Mouse (Mus musculus) embryonic fibroblast, embryonic 13.5 days (primary cell): ENCODE data around the gene Cep19.

Source experiments
- CTCF ChIP-seq: IDR thresholded peaks from 2 replicates; pipeline ENCODE4 v1.5.1; 2011; ENCODE audit warnings: mild to moderate bottlenecking, control low read depth, low read length, moderate library complexity, borderline replicate concordance; ENCODE audit not compliant: insufficient read depth
- POLR2A ChIP-seq: IDR thresholded peaks from 2 replicates; pipeline ENCODE4 v1.6.1; 2011; ENCODE audit warnings: low read depth, mild to moderate bottlenecking, control low read depth, low read length, moderate library complexity

DNA sequence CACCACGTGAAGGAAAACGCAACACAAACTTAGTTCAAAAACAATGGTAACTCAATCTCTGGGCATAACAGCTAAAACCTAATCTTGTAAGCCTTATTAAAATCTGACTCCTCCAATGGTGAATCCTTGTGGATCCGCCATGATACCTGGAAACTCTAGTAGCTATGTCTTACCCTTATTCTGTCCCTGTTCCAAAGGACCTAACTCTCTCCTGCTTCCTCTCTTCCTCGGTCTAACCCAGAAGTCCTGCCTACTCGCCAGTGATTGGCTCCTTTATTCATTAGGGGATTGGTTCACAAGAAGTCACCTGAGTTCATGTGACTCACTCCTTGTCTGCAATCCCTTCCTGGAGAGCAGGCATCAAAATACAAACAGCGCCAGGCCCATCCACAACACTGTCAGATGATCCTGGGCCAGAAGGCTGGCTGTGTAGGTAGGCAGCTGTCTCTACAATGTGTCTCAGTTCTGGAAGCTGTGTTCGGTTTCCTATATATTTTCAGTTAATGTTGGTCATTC lies 36.3 kb downstream of the Cep19 start:
- no peak for TF ChIP-seq CTCF
- TF ChIP-seq POLR2A = no peak
